Mouse (Mus musculus) adrenal gland, postnatal 10 days (tissue): ENCODE data around the gene Slc36a4. TPM values are rescaled to one million over a fixed set of nuclear protein-coding genes. Genes with fewer than 3 reads are reported as not detected.

Source experiments
- DNase-seq: peaks from one replicate; pipeline ENCODE4 v3.0.0; 2021; ENCODE audit warnings: mixed read lengths
- total RNA-seq, 2 experiments: library from RNA; stranded (reverse); gene quantifications; 2 replicates each; pipeline ENCODE4 v1.2.3; 2021

The Slc36a4 gene
- total RNA-seq, 2 experiments from 2014 or later = 25.8 to 26.9 TPM

DNA sequence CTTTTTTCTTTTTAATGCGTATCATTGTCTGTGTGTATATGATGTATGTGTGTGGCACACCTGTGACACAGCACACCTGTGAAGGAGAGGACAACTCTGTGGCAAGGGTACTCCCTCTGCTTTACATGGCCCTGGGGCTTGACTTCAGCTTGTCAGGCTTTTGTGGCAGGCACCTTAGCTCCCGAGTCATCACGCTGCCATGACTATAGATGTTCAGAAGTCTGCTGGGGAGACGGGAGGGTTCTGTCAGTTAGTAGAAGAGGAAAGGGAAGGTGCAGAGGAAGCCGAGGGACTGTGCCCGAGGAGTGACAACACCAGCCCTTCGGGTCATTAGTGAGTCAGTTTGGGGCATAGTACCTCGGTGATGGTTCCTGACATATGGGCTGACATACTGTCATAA is 13.0 kb downstream of the Slc36a4 start:
- DNase-seq = no peak

DNA sequence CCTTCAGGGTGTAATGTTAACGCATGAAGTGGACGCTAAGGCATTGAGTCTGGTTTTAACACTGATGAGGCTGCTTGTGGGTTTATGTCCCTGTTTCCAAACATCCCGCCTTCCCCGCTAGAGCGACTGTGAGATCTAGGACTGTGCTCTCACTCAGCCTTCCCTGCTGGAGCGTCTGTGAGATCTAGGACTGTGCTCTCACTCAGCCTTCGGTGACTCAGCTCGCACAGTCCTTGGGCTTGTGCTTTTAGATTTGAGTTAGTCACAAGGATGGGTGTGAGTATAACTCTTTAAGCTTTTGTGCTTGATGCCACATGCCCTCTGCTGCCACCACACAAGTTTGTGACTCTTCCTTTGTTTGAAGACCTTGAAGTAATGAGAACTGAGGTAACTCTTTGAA is 17.6 kb downstream of the Slc36a4 start:
- DNase-seq = peak; percentile 17

DNA sequence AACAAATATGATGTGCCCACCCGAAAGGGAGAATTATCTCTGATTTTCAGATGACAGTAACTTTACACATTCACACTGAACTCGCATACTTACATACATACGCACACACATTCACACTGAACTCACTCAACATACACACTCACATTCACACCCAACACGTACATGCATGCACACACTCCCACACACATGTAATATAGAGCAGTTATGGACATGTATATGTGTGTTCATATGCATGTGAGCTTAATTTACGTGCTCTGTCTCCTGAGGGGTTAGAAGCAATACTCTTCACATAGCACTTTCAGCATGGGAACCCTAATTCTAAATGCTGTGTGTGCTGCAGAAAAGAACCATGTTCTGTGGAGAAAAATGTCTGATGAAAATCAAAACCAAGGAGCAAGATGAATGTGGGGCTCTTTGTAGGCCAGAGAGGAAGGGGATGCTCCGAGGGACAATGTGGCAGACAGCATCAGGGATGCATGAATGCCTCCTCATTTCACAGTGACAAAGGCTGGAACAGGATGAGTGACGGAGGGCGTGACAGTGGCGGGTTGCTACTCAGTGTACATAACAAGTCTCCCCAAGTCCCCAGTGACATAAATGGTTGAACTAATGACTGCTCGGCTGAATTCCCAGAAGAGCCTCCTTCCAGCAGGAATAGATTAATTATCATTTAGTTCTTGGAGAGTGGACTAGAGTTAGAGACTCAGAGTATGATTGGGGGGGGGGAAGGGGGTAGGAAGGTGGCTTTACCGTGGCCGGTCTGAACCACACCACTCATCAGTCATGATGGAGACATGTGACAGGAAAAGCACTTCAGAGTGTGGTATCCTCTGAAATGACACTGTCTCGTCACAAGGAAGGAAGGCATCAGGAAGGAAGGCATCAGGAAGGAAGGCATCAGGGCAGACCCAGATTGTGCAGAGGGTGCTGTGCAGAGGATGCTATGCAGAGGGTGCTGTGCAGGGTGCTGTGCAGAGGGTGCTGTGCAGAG is 22.5 kb downstream of the Slc36a4 start:
- DNase-seq = no peak

DNA sequence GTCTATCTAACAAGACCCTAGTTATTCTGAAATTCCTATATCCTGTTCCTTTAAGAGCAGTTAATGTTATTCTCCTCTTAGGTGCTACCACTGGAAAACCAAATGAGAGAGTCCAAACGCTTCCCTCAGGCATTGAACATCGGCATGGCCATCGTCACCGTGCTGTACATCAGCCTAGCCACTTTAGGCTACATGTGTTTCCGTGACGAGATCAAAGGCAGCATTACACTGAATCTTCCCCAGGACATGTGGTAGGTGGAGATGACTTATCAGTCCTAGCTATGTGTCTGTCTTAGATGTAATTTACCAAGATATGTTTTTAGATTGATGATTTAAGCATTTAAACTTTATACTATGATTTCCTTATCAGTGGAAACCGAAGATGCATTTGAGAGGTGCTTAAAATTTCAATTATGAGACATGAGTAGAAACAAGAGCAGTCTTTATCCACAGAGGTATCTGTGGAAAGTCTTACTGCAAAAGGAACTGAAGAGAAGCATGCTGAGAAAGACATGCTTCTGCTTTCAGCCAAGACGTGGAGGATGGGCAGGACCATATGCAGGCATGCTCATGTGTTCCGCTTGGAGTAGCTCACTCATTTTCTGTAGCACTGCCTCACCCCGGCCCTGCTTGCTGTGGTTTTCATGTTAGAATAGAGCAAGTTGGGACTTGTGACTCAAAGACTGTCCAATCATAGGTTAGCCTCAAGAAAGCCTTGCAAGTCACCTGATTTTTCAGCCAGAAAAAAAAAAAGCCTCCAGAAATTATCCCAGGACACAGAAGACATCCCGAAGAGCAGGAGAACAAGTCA is 24.7 kb downstream of the Slc36a4 start:
- no peak for DNase-seq

DNA sequence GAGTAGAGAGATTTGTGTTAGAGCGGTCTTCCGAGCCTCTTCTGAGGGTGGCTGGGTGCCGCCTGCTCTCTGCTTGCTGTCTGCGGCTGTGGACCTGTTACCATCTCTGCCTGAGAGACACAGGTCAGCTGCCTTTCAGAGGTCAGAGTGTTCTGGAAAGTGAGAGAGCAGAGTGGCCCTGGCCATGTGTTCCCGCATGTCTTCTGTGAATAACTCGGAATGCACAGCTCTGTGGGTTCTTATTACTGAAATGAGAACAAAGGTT is 25.3 kb downstream of the Slc36a4 start:
- no peak for DNase-seq

DNA sequence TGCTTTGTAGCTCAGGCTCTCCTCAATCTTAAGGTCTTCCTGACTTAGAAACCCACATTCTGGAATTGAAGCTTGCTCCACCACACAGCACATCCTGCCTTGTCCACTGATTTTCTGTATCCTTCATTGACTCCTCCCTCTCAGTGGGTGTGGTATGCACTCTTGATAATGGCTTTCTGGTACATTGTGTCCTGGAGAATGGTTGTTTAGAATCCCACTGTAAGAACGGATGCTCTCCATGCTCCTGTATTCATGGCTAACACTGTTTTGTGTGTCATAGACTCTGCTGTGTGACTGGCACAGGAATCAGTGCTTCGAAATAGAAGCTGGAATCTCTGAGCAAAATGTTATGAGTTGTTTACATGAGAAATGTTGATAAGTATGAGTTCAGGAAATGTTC is 28.0 kb downstream of the Slc36a4 start:
- no peak for DNase-seq

DNA sequence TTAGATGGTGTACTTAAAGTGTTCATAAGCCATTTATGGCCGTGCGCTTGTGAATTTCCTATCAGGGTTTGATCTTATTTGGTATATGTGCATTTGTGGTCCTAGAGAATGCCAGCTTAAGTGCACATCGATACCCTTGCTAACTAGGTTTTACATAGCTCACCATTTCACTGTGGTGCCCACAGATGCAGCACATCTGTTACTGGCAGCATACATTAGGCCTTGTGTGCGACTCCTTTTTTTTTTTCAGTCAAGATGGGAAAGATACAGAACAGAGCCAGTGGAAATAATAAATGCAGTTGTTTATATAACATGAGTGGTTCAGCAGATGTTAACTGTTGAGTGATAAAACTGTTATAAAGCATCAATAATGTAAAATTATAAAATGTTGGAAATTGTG is 31.9 kb downstream of the Slc36a4 start:
- no peak for DNase-seq

DNA sequence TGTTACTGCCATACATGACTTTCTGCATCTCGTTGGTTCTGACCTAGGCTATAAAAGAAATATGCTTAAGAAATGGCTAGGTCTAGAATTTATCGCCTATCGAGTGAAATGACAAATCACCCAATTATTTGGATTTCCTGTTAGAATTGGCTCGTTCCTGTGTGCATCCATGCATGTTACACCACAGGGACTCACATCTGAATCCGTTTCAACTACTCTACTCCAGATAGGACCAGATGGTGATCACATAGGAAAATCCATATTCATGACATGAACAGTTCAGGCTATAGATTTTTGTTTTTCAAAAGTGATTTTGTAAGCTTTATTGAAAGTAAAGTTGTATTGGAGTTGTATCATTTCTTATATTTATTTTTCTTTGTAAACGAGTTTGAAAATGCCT is 32.4 kb downstream of the Slc36a4 start:
- no peak for DNase-seq

DNA sequence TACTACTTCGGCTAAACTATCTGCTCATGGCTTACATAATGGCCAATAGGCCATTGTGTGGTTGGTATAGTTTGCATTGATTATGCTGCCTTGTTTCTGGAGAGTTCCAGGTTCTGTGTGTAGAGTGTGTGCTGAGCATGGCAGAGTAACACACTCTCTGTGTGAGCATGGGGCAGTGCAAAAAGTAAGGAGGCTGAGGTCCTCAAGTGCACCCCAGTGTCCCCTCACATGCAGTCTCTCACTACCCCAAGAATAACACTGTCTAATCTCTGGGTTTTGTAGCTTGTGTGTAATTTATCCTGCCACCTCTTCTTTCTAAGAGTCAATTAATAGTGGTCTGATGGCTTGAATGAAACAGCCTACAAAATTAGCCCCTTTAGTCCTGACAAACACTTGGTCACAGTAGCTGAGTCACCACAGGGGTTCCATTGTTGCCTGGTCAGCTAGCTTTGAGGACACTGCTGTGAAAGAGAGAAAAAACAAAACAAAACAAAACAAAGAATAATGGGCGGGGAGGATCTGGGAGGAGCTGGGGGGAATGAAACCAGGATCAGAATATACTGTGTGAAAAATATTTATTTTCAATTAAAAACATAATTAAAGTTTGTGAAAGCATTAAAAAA is 36.6 kb downstream of the Slc36a4 start:
- DNase-seq = no peak

DNA sequence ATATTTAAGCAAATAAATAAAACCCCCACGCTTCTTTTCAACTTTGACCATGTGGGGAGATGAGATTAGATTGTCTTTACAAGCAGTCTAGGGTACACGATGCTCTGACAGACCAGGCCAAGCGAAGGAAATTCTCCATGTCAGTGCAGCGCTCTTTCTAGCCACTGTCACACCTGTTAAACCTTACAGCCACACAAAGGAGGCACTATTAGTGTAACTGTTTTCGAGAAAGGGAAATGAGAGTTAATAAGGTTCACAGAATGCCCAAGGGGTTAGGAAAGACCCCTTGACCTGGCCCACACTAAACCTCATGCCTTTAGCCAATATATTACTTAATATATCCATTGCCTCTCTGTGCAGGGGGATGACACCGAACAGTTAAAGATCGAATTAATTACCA is 37.1 kb downstream of the Slc36a4 start:
- DNase-seq = no peak

DNA sequence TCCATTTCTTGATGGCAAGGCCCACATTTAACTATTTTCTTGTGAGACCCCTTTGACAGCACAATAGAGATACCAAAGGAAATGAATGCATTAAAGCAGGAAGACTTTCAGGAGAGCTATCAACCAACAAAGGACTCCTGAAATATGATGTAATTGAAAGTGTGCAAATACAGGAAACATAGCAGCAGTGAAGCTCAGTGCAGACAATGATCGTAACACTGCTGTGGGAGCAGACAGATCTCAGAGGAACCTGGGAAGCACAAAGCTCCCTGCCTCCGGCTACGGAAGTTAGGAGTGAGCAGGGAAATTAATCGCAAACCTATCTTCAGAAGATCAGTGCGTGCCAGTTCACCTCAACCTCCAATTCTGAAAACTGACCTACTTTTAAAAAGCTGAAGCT is 38.8 kb downstream of the Slc36a4 start:
- no peak for DNase-seq

DNA sequence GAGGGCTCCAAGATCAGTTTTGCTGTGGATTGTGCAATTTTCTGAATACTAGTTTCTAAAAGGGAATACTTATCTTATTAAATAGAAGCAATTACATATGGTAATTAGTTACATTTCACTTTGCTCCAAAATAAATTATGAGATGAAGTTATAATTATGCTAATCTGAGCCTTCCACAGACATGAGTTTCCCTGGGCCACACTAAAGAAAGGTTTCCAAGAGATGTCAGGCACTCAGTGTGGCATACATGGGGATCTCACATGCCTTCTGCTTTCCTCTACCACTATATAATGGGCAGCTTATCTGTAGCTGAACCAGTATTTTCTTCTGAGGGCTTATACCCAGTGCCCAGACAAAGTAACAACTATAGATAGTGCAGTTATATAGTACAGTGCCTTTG is 49.8 kb downstream of the Slc36a4 start:
- no peak for DNase-seq

DNA sequence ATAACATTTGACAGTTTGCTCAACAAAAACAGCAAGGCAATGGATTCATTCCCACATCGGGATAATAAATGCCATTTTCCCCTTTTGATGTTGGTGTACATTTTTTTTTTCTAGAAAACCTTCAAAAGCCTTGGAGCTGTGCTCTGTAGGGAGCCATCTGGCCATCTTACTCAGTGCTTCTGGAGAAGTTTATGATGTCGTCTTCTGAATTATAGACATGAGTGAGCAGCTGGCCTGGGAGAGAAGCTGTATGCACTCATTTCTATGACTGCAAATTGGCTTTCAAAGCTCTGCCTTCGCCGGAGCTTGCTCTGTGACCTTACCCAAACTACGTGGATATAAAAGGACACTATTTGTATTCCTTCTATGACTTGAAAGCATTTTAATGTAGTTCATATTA is 56.8 kb downstream of the Slc36a4 start:
- no peak for DNase-seq

DNA sequence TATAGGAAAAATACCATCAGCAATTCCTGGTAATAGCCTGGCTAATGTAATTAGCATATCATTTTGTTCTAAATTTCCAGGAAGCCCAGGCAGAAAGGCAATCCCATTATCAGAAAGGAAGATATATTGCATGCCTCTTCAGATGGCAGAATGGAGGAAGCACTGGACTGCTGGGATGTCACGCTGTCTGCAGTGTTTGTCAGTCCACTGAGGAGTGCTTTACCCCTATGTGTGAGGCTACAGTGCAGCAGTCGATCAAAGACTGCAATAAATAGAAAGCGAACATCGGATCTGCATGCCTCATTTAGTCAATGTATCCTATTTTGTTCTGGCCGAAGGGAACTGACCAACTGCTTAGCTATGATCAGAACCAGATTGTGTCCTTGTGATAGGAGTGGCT is 57.3 kb downstream of the Slc36a4 start:
- DNase-seq = no peak

DNA sequence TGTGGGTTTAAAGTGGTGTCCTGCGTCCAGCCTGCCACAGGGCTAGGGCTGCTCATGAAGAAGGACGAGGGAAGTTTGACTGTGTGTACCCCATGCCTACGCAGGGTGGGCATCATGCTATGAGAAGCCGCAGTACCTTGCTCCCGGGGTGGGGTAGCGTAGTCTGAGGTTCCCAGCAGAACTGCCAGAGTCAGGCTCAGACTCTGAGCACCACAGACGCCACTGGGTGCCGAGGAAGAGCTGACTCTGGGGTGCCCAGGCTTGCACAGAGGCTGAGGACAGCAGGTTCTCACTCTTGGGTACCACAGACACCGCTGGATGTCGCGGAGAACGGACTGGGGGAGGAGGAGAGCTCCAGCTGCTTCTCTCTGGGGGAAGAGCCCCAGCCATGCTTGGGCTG is 63.2 kb downstream of the Slc36a4 start:
- no peak for DNase-seq

DNA sequence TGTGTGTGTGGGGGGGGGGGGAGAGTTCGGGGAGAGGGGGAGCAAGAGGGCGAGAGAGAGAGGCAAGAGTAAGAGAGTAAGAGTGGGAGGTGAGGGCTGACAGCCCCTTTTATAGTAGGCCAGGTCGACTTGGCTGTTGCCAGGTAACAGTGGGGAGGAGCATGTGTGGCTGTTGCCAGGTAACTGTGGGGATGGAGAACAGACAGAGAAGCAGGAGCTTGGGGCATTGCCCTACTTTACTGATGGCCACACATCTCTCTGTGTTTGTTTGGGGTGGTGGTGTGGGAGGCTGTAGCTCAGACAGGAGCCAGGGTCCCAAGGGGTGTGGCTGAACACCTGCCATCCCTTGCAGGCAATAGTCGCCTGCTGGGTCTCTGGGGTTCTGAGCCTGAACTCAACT is 63.9 kb downstream of the Slc36a4 start:
- DNase-seq = no peak

DNA sequence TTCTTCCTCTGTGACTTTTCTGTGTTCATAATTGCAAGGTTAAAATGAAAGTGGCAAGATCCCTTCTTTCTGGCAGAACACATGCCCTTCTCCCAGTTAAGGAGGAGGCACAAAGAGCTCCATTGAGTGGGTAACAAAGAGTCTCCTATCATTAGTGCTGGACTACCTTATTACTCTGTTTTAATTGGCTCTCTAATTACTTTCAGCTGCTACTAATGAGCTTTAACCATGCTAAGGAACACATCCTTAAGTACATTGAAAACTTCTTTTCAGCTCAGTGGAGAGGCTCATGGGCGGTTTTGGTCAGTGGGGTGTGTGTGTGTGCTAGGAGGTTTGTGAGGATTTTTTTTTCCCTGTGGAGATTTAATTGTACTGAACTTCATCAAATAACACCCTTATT is 65.4 kb downstream of the Slc36a4 start:
- no peak for DNase-seq

DNA sequence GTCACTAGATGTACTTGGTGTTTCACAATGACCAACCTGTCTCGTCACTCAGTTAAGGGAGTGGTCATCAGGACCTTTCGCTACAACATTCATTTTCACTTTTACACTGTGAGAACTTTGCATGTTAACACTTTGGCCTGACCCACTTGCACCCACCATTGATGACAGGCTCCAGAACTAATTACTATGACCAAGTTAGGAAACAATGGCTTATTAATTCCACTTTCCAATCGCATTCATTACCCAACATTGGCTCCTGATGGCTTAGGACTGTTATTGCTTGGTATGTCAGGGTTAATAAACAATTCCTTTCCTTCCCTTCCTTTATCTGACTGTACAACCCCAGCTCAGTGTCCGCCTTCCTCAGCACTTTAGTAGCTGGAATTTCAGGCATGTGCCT is 72.4 kb downstream of the Slc36a4 start:
- DNase-seq = no peak

DNA sequence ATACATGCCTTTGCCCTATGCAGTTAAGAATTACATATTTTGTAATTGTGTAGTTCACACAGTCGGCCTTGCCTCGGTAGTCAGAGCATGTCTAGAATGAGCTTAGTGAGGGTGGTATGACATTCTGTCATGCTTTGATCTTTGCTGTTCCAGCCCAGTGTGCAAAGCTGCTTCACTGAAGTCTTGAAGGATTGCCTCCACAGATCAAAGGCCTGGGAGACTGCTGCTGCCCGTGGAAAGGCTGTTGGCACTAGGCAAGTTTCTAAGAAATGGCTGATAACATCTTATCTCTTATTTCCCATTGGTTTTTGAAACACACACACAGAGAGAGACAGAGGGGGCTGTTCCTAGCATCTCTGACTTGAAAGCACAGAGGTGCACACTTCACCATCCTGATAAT is 76.7 kb downstream of the Slc36a4 start:
- no peak for DNase-seq

DNA sequence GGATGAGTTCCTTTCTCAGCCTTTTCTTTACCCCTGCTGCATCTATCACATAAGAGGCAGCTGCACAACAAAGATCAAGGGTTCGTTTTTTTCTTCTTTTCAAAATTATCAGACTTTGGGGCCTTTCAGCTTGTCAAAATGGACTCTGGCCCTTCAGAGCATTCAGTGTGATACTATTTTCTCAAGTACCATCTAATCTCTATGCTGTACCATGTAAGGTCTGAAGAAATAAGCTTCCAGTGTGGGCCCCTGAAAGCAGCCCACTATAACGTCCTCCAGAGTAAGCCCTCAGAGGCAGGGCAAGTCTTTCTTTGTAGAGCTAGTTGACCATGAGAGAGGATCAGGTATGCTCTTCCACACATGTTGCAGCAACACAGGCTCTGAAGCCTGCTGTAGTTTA is 77.1 kb downstream of the Slc36a4 start:
- no peak for DNase-seq

DNA sequence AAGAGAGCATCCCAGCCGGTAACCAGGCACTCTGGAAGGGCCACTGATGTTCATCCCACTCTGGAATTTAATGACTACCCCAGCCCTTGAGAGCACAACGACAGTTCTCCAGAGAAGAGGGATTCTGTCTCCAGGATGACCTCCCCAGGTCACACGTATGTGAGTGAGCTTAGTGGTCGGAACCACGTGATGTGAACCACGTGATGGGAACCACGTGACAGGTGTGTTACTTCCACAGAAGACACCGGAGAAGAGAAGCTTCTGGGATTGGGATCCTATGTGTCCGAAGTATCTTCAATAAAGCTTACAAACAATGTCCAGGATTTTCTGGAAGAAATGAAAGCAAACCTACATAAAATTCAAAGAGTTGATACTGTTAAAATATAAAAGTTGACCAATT is 82.5 kb downstream of the Slc36a4 start:
- DNase-seq = no peak
